Mouse (Mus musculus): ENCODE results near the gene Dnpep.

DNA sequence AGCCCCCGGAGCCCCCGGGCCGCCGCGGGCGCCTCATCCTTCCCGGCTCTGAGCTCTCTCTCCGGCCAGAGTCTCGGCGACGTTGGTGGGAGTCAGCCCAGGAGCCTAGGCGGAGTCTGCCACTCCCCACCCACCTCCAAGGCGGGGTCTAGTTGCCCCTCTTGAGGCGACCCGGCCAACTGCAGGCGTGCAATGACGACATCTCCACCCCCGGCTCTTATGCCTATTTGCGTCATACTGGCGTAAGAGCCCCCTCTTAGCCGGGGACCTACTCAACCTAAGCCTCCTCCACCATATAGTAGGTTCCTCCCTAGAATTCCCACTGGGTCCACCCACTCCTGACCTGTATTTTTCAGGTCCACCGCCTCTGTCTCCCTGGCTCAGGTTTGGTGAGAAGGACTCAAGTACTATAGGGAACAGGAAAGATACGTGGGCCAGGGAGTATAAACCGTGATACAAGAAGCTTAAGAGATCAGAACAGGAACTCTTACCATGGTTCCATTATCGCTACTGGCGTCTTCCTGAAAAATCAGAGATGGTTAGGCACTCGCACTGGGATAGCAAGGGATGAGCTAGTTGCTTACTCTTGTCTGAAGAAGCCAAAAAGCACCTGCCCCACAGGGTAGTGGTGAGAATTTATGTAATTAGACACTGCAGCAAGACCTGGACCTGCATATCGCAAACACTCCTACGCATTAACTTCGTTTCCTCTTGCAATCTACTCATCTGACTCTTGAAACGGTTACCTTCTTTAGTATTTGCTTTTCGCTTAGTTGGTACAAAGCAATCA is 53.5 kb downstream of the Dnpep start, which contains the start of gene Ptprn:
- no peak for TF ChIP-seq CTCF (IDR thresholded peaks at IDR 0.05)
- TF ChIP-seq EP300 (IDR thresholded peaks at IDR 0.05; ENCODE audit: insufficient read depth, low read depth, low read length) = no peak
